Mouse (Mus musculus): ENCODE results near the gene Frrs1l. TPM values are rescaled to one million over a fixed set of nuclear protein-coding genes. Genes with fewer than 3 reads are reported as not detected.

Gene Frrs1l
- polyA plus RNA-seq, 2 experiments: 2.3 to 4.3 TPM

- DNase-seq (ENCODE audit: low spot score) (no peak), ATAC-seq (ENCODE audit: low FRiP score, low read depth) (no peak)
- 93% methylated on average over 5 of the region's 5 CpGs for WGBS
- no peak for TF ChIP-seq POLR2A (IDR thresholded peaks at IDR 0.05; ENCODE audit: borderline replicate concordance, extremely low read depth, insufficient read depth, insufficient read length)
- Histone ChIP-seq H3K4me2 (replicated peaks; ENCODE audit: low read depth, low read length, severe bottlenecking) (no peak overlapping the region), H3K27ac (replicated peaks; ENCODE audit: low read depth, low read length) (no peak overlapping the region), H3K36me3 (ENCODE audit: control insufficient read depth, insufficient read depth, low read length) (no peaks in the 10 kb centered on the region), H3K9me3 (ENCODE audit: control insufficient read depth, low read length) (no peaks in the 10 kb centered on the region), H3K4me1 (ENCODE audit: control insufficient read depth, insufficient read depth, low read length) (no peaks in the 10 kb centered on the region), H3K4me3 (replicated peaks; ENCODE audit: low read length) (no peak overlapping the region), H3K9ac (ENCODE audit: low read depth, low read length, severe bottlenecking) (no peak overlapping the region), H3K27me3 (ENCODE audit: control insufficient read depth, insufficient read depth, low read length) (no peaks in the 10 kb centered on the region)
These were observed 24.8 kb upstream of the Frrs1l start for GRCm38 (mm10) chr4:57015032-57015431.

DNA sequence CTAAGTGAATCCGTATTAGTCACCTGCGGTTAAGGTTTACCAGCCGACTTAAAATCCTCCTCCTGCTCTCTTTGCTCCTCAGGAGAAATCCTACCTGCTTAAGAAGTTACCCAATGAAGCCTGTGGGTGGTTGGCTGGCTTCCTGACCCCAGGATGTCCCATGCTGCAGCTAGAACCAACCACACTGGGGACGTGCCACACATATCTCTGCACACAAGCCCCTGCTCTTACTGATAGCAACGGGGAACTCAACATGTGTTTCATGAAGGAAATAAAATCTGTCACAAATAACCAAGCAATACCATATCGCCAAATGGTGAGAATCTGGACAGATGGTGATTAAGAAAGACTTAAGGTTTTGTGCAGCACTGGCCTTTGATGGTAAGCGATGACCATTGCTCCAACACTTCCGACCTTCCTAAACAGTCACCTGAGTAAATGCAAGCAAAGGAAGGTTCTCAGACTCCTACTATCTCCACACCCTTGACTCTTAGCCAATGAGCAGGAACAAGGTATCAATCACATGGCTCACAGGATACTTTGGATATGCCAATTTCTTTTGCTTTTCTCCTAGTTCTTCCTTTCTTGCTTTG lies 21.4 kb upstream of the Frrs1l start:
- H3K4me1 ChIP-seq (ENCODE audit: control insufficient read depth, insufficient read depth, low read length): no peaks in the 10 kb centered on the region
- TF ChIP-seq POLR2A (IDR thresholded peaks at IDR 0.05; ENCODE audit: borderline replicate concordance, extremely low read depth, insufficient read depth, insufficient read length): no peak
- ATAC-seq (ENCODE audit: low FRiP score, low read depth): no peak
- 67% methylated on average over 8 of the region's 8 CpGs for WGBS
- no peak overlapping the region for H3K4me3 ChIP-seq (replicated peaks; ENCODE audit: low read length)
- H3K36me3 ChIP-seq (ENCODE audit: control insufficient read depth, insufficient read depth, low read length): no peaks in the 10 kb centered on the region
- no peak overlapping the region for H3K4me2 ChIP-seq (replicated peaks; ENCODE audit: low read depth, low read length, severe bottlenecking)
- no peak overlapping the region for H3K9ac ChIP-seq (ENCODE audit: low read depth, low read length, severe bottlenecking)
- H3K27ac ChIP-seq (replicated peaks; ENCODE audit: low read depth, low read length): no peak overlapping the region
- H3K27me3 ChIP-seq (ENCODE audit: control insufficient read depth, insufficient read depth, low read length): no peaks in the 10 kb centered on the region
- H3K9me3 ChIP-seq (ENCODE audit: control insufficient read depth, low read length): no peaks in the 10 kb centered on the region
- DNase-seq (ENCODE audit: low spot score): no peak

- Histone ChIP-seq H3K4me2 (replicated peaks; ENCODE audit: low read depth, low read length, severe bottlenecking) (no peak overlapping the region), H3K4me3 (replicated peaks; ENCODE audit: low read length) (no peak overlapping the region), H3K9me3 (ENCODE audit: control insufficient read depth, low read length) (no peaks in the 10 kb centered on the region), H3K4me1 (ENCODE audit: control insufficient read depth, insufficient read depth, low read length) (no peaks in the 10 kb centered on the region), H3K27ac (replicated peaks; ENCODE audit: low read depth, low read length) (no peak overlapping the region), H3K36me3 (ENCODE audit: control insufficient read depth, insufficient read depth, low read length) (no peaks in the 10 kb centered on the region), H3K9ac (ENCODE audit: low read depth, low read length, severe bottlenecking) (no peak overlapping the region), H3K27me3 (ENCODE audit: control insufficient read depth, insufficient read depth, low read length) (no peaks in the 10 kb centered on the region)
- no peak for TF ChIP-seq POLR2A (IDR thresholded peaks at IDR 0.05; ENCODE audit: borderline replicate concordance, extremely low read depth, insufficient read depth, insufficient read length)
- ATAC-seq (ENCODE audit: low FRiP score, low read depth) (no peak), DNase-seq (ENCODE audit: low spot score) (no peak)
- 18% methylated on average over 6 of the region's 6 CpGs for WGBS
These were observed 20.7 kb upstream of the Frrs1l start for GRCm38 (mm10) chr4:57010919-57011318.

DNA sequence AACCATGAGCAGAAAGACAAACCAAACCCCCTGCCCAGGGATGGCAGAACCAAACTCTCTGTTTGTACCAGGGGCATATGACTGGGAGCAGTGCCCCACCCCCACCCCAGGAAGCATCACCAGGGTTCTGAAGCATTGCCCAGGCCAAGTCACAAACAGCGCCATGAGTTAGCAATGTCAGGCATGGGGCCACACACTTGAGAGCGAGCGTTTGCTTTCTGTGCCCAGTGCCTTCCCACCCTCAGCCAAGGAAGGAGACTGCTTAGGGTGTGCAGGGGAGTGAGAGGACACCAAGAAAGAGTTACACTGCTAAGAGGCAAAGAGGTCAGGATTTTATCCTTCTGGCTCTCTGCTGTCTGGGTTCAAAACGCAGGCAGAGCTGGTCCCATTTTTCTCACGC lies 20.2 kb upstream of the Frrs1l start:
- Histone ChIP-seq H3K27me3 (ENCODE audit: control insufficient read depth, insufficient read depth, low read length) (no peaks in the 10 kb centered on the region), H3K4me2 (replicated peaks; ENCODE audit: low read depth, low read length, severe bottlenecking) (no peak overlapping the region), H3K9ac (ENCODE audit: low read depth, low read length, severe bottlenecking) (no peak overlapping the region), H3K9me3 (ENCODE audit: control insufficient read depth, low read length) (no peaks in the 10 kb centered on the region), H3K36me3 (ENCODE audit: control insufficient read depth, insufficient read depth, low read length) (no peaks in the 10 kb centered on the region), H3K4me1 (ENCODE audit: control insufficient read depth, insufficient read depth, low read length) (no peaks in the 10 kb centered on the region), H3K4me3 (replicated peaks; ENCODE audit: low read length) (no peak overlapping the region), H3K27ac (replicated peaks; ENCODE audit: low read depth, low read length) (no peak overlapping the region)
- TF ChIP-seq POLR2A (IDR thresholded peaks at IDR 0.05; ENCODE audit: borderline replicate concordance, extremely low read depth, insufficient read depth, insufficient read length): no peak
- WGBS: 47% methylated on average over 5 of the region's 5 CpGs
- ATAC-seq (ENCODE audit: low FRiP score, low read depth) (no peak), DNase-seq (ENCODE audit: low spot score) (no peak)

- Histone ChIP-seq H3K27ac (replicated peaks; ENCODE audit: low read depth, low read length) (no peak overlapping the region), H3K27me3 (ENCODE audit: control insufficient read depth, insufficient read depth, low read length) (no peaks in the 10 kb centered on the region), H3K9me3 (ENCODE audit: control insufficient read depth, low read length) (no peaks in the 10 kb centered on the region), H3K9ac (ENCODE audit: low read depth, low read length, severe bottlenecking) (no peak overlapping the region), H3K4me1 (ENCODE audit: control insufficient read depth, insufficient read depth, low read length) (0 out of 2 replicates have a peak, but pooled peaks cover 2% of the 10 kb centered on the region), H3K4me2 (replicated peaks; ENCODE audit: low read depth, low read length, severe bottlenecking) (no peak overlapping the region), H3K4me3 (replicated peaks; ENCODE audit: low read length) (no peak overlapping the region), H3K36me3 (ENCODE audit: control insufficient read depth, insufficient read depth, low read length) (no peaks in the 10 kb centered on the region)
- no peak for TF ChIP-seq POLR2A (IDR thresholded peaks at IDR 0.05; ENCODE audit: borderline replicate concordance, extremely low read depth, insufficient read depth, insufficient read length)
- ATAC-seq (ENCODE audit: low FRiP score, low read depth) (no peak), DNase-seq (ENCODE audit: low spot score) (no peak)
- WGBS: 42% methylated on average over 9 of the region's 9 CpGs
These were observed 17.5 kb upstream of the Frrs1l start for GRCm38 (mm10) chr4:57007717-57008116.
